Mouse (Mus musculus): Measurements from ENCODE around the gene Prpf40b.

DNA sequence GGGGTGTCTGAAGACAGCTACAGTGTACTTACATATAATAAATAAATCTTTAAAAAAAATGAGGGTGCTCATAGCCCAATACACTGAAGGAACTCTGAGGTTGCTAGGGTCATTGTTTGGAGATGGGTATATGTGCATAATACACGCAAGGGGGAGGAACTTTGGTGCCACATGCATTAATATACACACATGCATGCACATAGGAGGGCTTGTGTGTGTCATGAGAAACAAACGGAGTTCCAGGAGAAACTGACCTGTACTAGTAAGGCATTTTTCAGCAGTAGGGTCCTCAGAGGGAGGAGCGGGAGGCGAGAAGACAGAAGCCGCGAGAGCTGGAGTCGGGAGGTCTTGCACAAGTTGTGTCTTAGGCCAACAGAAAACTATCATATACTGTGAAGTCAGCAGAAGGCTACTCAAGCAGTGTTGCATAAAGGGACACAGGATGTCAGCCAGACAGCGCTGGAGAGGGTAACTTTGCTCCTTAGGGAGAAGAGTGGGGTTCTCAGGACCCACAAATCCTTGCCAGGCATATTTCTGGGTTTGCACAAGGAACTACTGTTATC, 35.6 kb upstream of the Prpf40b start:
- no peak for TF ChIP-seq CTCF (IDR thresholded peaks at IDR 0.05)
- no peak; the same call in 1 of the 2 replicates for TF ChIP-seq EP300 (IDR thresholded peaks at IDR 0.05)
